Mouse (Mus musculus) induced T-regulatory cell, adult 2 months (primary cell): ENCODE results near the gene Klra17.
"Not testable (repeated sequence)": the region's sequence is repeated elsewhere in the genome, so short reads cannot be mapped to it uniquely, and the experiment has no call there.

Source experiments
- DNase-seq: peaks from one replicate; pipeline ENCODE4 v3.0.0-alpha.2; 2012; ENCODE audit warnings: low read depth

Gene Klra17

GRCm38 (mm10) chr6:129876549-129876948, at the start of gene Klra17:
TSS of gene Klra17 (minus strand) at chr6:129876672.
- no peak for DNase-seq

GRCm38 (mm10) chr6:129917476-129917946, 41.0 kb upstream of the Klra17 start, which contains the start of gene Klra5:
TSS of gene Klra5 (minus strand) at chr6:129917650.
- not testable (repeated sequence) for DNase-seq

- no peak for DNase-seq
These were observed 40.5 kb upstream of the Klra17 start for GRCm38 (mm10) chr6:129916996-129917395.

- no peak for DNase-seq
These were observed 6.1 kb upstream of the Klra17 start for GRCm38 (mm10) chr6:129882525-129882924.

- not testable (repeated sequence) for DNase-seq
These were observed 14.1 kb downstream of the Klra17 start, which contains the start of gene Gm17631 for GRCm38 (mm10) chr6:129862349-129862748. TSS of gene Gm17631 (plus strand) at chr6:129862649.

- peak; percentile 11 for DNase-seq
These were observed 50.9 kb downstream of the Klra17 start for GRCm38 (mm10) chr6:129825559-129825958.

GRCm38 (mm10) chr6:129824004-129824403, 52.5 kb downstream of the Klra17 start:
- DNase-seq = no peak

- DNase-seq = no peak
These were observed 58.7 kb downstream of the Klra17 start for GRCm38 (mm10) chr6:129817731-129818130.

- not testable (repeated sequence) for DNase-seq
These were observed 92.3 kb downstream of the Klra17 start, which contains the start of gene Gm156 for GRCm38 (mm10) chr6:129784170-129784569. TSS of gene Gm156 (minus strand) at chr6:129784270.
